Mouse (Mus musculus) C2C12 (cell line): Measurements from ENCODE around the gene Vil1. TPM values are rescaled to one million over a fixed set of nuclear protein-coding genes. Genes with fewer than 3 reads are reported as not detected.

Experiments
- H3K27me3 ChIP-seq: one replicate; pipeline ENCODE4 v1.6.1; 2011; ENCODE audit not compliant: control insufficient read depth, insufficient read depth, insufficient read length
- H3K36me3 ChIP-seq: one replicate; pipeline ENCODE4 v1.6.1; 2011; ENCODE audit not compliant: control insufficient read depth, insufficient read depth
- H3K4me3 ChIP-seq: one replicate; pipeline ENCODE4 v1.5.1; 2011; ENCODE audit warnings: mild to moderate bottlenecking, control low read depth; ENCODE audit not compliant: poor library complexity, insufficient read depth, severe bottlenecking
- H3K79me2 ChIP-seq: one replicate; pipeline ENCODE4 v1.6.1; 2011; ENCODE audit not compliant: control insufficient read depth, insufficient read depth
- H3K79me3 ChIP-seq: one replicate; pipeline ENCODE4 v1.6.1; 2011; ENCODE audit warnings: low read depth, control low read depth
- H3ac ChIP-seq: one replicate; pipeline ENCODE3; 2011; ENCODE audit warnings: low read depth; ENCODE audit not compliant: control insufficient read depth, insufficient read length
- CEBPB ChIP-seq: IDR thresholded peaks from one replicate; pipeline ENCODE4 v1.6.1; 2011; ENCODE audit warnings: low read depth, mild to moderate bottlenecking, control low read depth, moderate library complexity
- CTCF ChIP-seq: IDR thresholded peaks from one replicate; pipeline ENCODE4 v1.5.1; 2011; ENCODE audit not compliant: control insufficient read depth, insufficient read depth, insufficient read length
- FOSL1 ChIP-seq: IDR thresholded peaks from one replicate; pipeline ENCODE4 v1.8.0; 2011; ENCODE audit warnings: mild to moderate bottlenecking, low read length; ENCODE audit not compliant: poor library complexity, insufficient read depth, severe bottlenecking
- MAX ChIP-seq: IDR thresholded peaks from one replicate; pipeline ENCODE4 v1.6.1; 2011; ENCODE audit warnings: mild to moderate bottlenecking, control low read depth
- MYOD1 ChIP-seq: IDR thresholded peaks from one replicate; pipeline ENCODE4 v1.6.1; 2011; ENCODE audit warnings: low read depth; ENCODE audit not compliant: control insufficient read depth, insufficient read length
- MYOG ChIP-seq: IDR thresholded peaks from one replicate; pipeline ENCODE4 v1.6.1; 2011; ENCODE audit not compliant: control insufficient read depth, insufficient read length; ENCODE audit errors: extremely low read depth
- USF1 ChIP-seq: IDR thresholded peaks from one replicate; pipeline ENCODE4 v1.6.1; 2011; ENCODE audit warnings: low read depth, mild to moderate bottlenecking, control low read depth, moderate library complexity
- polyA plus RNA-seq: library from polyadenylated mRNA; unstranded; fragments of >200 nt; fragmentation: generic; extraction: Trizol; gene quantifications from one replicate; pipeline ENCODE4 v1.2.1, GENCODE M21; 2012; ENCODE audit warnings: missing spikeins

The Vil1 gene
- polyA plus RNA-seq, 1 experiment, result 0.02 TPM

GRCm38 (mm10) chr1:74376396-74376795, 32.8 kb upstream of the Vil1 start:
- H3K79me3 ChIP-seq, result no peaks in the 10 kb centered on the region
- no peak for TF ChIP-seq MAX
- peak; percentile 34 for TF ChIP-seq MYOD1
- TF ChIP-seq FOSL1, result no peak
- peak; percentile 71 for TF ChIP-seq USF1
- H3K79me2 ChIP-seq, result no peaks in the 10 kb centered on the region
- H3K36me3 ChIP-seq, result no peaks in the 10 kb centered on the region
- no peak overlapping the region for H3K4me3 ChIP-seq
- no peaks in the 10 kb centered on the region for H3K27me3 ChIP-seq
- peak overlapping the region; percentile 24 for H3ac ChIP-seq

- TF ChIP-seq MAX (no peak), CTCF (no peak), CEBPB (no peak), USF1 (no peak), FOSL1 (no peak)
- Histone ChIP-seq H3K36me3 (no peaks in the 10 kb centered on the region), H3K79me3 (no peaks in the 10 kb centered on the region), H3K79me2 (no peaks in the 10 kb centered on the region), H3K4me3 (no peak overlapping the region), H3ac (no peak overlapping the region), H3K27me3 (no peaks in the 10 kb centered on the region)
These were observed 30.1 kb upstream of the Vil1 start for GRCm38 (mm10) chr1:74379058-74379504.

GRCm38 (mm10) chr1:74380484-74380883, 28.7 kb upstream of the Vil1 start:
- no peak for TF ChIP-seq MAX
- no peak for TF ChIP-seq USF1
- TF ChIP-seq MYOG, result no peak
- no peak for TF ChIP-seq FOSL1
- TF ChIP-seq MYOD1, result no peak
- TF ChIP-seq CEBPB, result no peak
- no peak for TF ChIP-seq CTCF
- no peak overlapping the region for H3K4me3 ChIP-seq
- H3K27me3 ChIP-seq, result no peaks in the 10 kb centered on the region
- H3K79me2 ChIP-seq, result no peaks in the 10 kb centered on the region
- no peaks in the 10 kb centered on the region for H3K79me3 ChIP-seq
- H3ac ChIP-seq, result no peak overlapping the region
- no peaks in the 10 kb centered on the region for H3K36me3 ChIP-seq

- Histone ChIP-seq H3K27me3 (no peaks in the 10 kb centered on the region), H3ac (no peak overlapping the region), H3K79me2 (no peaks in the 10 kb centered on the region), H3K36me3 (no peaks in the 10 kb centered on the region), H3K4me3 (no peak overlapping the region), H3K79me3 (no peaks in the 10 kb centered on the region)
- no peak for TF ChIP-seq USF1
- peak; percentile 16 for TF ChIP-seq FOSL1
These were observed 27.6 kb upstream of the Vil1 start for GRCm38 (mm10) chr1:74381588-74382021.

- no peak for TF ChIP-seq MYOD1
- TF ChIP-seq MYOG, result no peak
- TF ChIP-seq USF1, result no peak
- no peak for TF ChIP-seq CTCF
- no peak for TF ChIP-seq FOSL1
- no peak for TF ChIP-seq MAX
- TF ChIP-seq CEBPB, result no peak
- H3K79me3 ChIP-seq, result no peaks in the 10 kb centered on the region
- H3K4me3 ChIP-seq, result no peak overlapping the region
- H3K27me3 ChIP-seq, result no peaks in the 10 kb centered on the region
- no peak overlapping the region for H3ac ChIP-seq
- H3K36me3 ChIP-seq, result no peaks in the 10 kb centered on the region
- no peaks in the 10 kb centered on the region for H3K79me2 ChIP-seq
These were observed 25.8 kb upstream of the Vil1 start for GRCm38 (mm10) chr1:74383385-74383784.

- H3ac ChIP-seq, result no peak overlapping the region
- H3K79me2 ChIP-seq, result no peaks in the 10 kb centered on the region
- no peaks in the 10 kb centered on the region for H3K27me3 ChIP-seq
- no peaks in the 10 kb centered on the region for H3K79me3 ChIP-seq
- TF ChIP-seq MAX, result no peak
- no peak for TF ChIP-seq MYOG
- no peak for TF ChIP-seq MYOD1
- TF ChIP-seq USF1, result no peak
- no peak for TF ChIP-seq CTCF
- no peak for TF ChIP-seq CEBPB
- TF ChIP-seq FOSL1, result no peak
- H3K36me3 ChIP-seq, result no peaks in the 10 kb centered on the region
- no peak overlapping the region for H3K4me3 ChIP-seq
These were observed 24.7 kb upstream of the Vil1 start for GRCm38 (mm10) chr1:74384525-74384924.
